Mouse (Mus musculus): Measurements from ENCODE around the gene Tbx20. TPM values are rescaled to one million over a fixed set of nuclear protein-coding genes. Genes with fewer than 3 reads are reported as not detected.

Tbx20 gene
- not detected for polyA plus RNA-seq (2012; fragmentation: generic; extraction: Trizol)
- long read RNA-seq, experiment 1 = 0 reads
- long read RNA-seq, experiment 2 = 0 reads

DNA sequence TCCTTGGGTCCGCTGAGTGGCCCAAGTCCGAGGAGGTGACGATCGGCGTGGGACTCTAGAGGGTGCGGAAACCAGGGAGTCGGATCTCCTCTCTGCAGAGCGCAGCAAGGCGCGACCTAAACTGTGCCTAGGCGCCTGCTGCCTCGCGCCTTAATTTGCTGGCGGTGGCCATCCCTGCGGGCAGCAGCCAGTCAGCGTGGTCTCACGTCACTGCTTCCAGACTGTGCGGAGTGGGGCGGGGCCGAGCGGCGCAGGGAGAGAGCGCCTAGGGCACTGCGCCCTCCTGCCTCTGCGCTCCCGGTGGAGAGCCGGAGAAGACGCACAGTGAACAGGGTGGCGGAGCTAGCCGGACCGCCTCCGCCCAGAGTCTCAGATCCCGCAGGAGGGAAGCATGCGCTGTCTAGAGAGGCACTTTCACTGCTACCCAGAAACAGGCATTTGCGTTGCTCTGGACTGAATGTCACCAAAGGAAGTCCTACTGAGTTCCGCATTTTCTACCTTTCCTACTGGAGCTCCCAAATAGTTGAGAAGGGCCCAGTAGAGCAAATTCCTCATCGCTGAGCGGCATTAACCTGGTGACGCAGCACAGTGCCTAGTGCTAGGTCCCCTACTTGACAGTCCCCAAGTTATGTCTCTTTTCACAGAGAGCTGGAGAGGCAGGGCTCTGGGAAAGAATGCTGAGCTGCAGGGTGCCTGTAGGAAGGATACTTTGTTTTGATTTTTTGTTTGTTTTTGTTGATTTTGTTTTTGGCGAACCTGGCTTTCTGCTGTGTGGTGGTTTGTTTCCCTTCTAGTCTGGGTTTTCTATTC is at the start of gene Tbx20:
Gene Tbx20 (minus strand): TSS at position 144 of the 810 bp plus-strand sequence.
- H3K79me3 ChIP-seq (ENCODE audit: low read depth) = no peaks in the 10 kb centered on the region
- TF ChIP-seq MYOG (IDR thresholded peaks at IDR 0.05; ENCODE audit: control insufficient read depth, extremely low read depth, insufficient read length) (no peak), MYOD1 (IDR thresholded peaks at IDR 0.05; ENCODE audit: control insufficient read depth, insufficient read length, low read depth) (no peak), CTCF (IDR thresholded peaks at IDR 0.05; ENCODE audit: control insufficient read depth, insufficient read depth, insufficient read length) (no peak), MAX (IDR thresholded peaks at IDR 0.05) (no peak), FOSL1 (IDR thresholded peaks at IDR 0.05; ENCODE audit: insufficient read depth, low read length, poor library complexity, severe bottlenecking) (no peak), USF1 (IDR thresholded peaks at IDR 0.05; ENCODE audit: low read depth) (no peak), CEBPB (IDR thresholded peaks at IDR 0.05; ENCODE audit: low read depth) (no peak)
- H3ac ChIP-seq (ENCODE audit: control insufficient read depth, insufficient read length, low read depth) = no peak within 1 kb of the TSS
- peaks cover 51% of the 10 kb centered on the region for H3K27me3 ChIP-seq (ENCODE audit: control insufficient read depth, insufficient read depth, insufficient read length)
- H3K4me3 ChIP-seq (ENCODE audit: insufficient read depth, poor library complexity, severe bottlenecking) = no peak within 1 kb of the TSS
- no peaks in the 10 kb centered on the region for H3K79me2 ChIP-seq (ENCODE audit: control insufficient read depth, insufficient read depth)
- no peaks in the 10 kb centered on the region for H3K36me3 ChIP-seq (ENCODE audit: control insufficient read depth, insufficient read depth)

DNA sequence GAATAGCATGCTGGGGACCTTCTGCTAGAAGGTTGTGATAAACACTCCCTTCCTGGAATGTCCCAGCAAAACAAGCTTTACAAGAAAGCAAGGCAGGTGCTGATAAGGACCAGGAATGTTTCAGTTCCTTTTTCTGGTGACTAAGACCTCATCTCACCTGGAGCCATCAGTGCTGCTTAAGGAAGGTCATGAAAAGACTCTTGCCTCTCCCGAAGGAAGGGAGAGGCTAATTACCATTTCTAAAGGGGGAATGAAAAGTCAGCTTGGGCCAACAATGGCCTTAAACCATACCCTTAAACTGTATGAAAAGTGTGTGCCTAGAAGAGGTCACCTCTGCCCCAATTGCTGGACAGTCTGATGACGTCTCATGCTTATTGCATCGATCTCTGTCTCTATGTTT is 44.4 kb upstream of the Tbx20 start:
- Histone ChIP-seq H3ac (ENCODE audit: control insufficient read depth, insufficient read length, low read depth) (no peak overlapping the region), H3K79me2 (ENCODE audit: control insufficient read depth, insufficient read depth) (no peaks in the 10 kb centered on the region), H3K27me3 (ENCODE audit: control insufficient read depth, insufficient read depth, insufficient read length) (no peaks in the 10 kb centered on the region), H3K79me3 (ENCODE audit: low read depth) (no peaks in the 10 kb centered on the region), H3K36me3 (ENCODE audit: control insufficient read depth, insufficient read depth) (no peaks in the 10 kb centered on the region), H3K4me3 (ENCODE audit: insufficient read depth, poor library complexity, severe bottlenecking) (no peak overlapping the region)
- no peak for TF ChIP-seq MYOD1 (IDR thresholded peaks at IDR 0.05; ENCODE audit: control insufficient read depth, insufficient read length, low read depth)
- TF ChIP-seq MYOG (IDR thresholded peaks at IDR 0.05; ENCODE audit: control insufficient read depth, extremely low read depth, insufficient read length) = no peak
- TF ChIP-seq USF1 (IDR thresholded peaks at IDR 0.05; ENCODE audit: low read depth) = no peak
- no peak for TF ChIP-seq MAX (IDR thresholded peaks at IDR 0.05)
- TF ChIP-seq FOSL1 (IDR thresholded peaks at IDR 0.05; ENCODE audit: insufficient read depth, low read length, poor library complexity, severe bottlenecking) = no peak
- TF ChIP-seq CTCF (IDR thresholded peaks at IDR 0.05; ENCODE audit: control insufficient read depth, insufficient read depth, insufficient read length) = no peak
- TF ChIP-seq CEBPB (IDR thresholded peaks at IDR 0.05; ENCODE audit: low read depth) = no peak

DNA sequence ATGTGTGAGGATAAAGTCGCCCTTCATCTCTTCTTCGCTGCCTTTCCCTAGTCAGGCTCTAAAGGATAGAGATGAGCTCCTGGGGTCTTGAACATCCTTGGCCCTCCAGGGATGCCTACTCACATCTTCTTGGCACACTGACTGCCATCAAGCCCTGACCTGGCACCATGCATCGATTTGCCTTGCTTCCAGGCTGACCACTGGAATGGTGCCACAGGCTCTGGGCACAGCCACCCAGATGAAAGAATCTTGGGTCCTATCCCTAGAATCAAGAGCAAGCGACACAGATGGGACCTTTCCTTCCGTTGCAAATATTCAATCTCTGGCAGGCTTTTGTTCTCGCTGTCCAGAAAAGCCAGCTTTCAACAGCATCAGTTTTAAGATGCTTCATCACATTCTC is 38.4 kb upstream of the Tbx20 start:
- no peak for TF ChIP-seq USF1 (IDR thresholded peaks at IDR 0.05; ENCODE audit: low read depth)
- no peak for TF ChIP-seq CTCF (IDR thresholded peaks at IDR 0.05; ENCODE audit: control insufficient read depth, insufficient read depth, insufficient read length)
- TF ChIP-seq MYOG (IDR thresholded peaks at IDR 0.05; ENCODE audit: control insufficient read depth, extremely low read depth, insufficient read length) = no peak
- no peak for TF ChIP-seq FOSL1 (IDR thresholded peaks at IDR 0.05; ENCODE audit: insufficient read depth, low read length, poor library complexity, severe bottlenecking)
- TF ChIP-seq MYOD1 (IDR thresholded peaks at IDR 0.05; ENCODE audit: control insufficient read depth, insufficient read length, low read depth) = no peak
- no peak for TF ChIP-seq CEBPB (IDR thresholded peaks at IDR 0.05; ENCODE audit: low read depth)
- no peak for TF ChIP-seq MAX (IDR thresholded peaks at IDR 0.05)
- Histone ChIP-seq H3K4me3 (ENCODE audit: insufficient read depth, poor library complexity, severe bottlenecking) (no peak overlapping the region), H3K79me2 (ENCODE audit: control insufficient read depth, insufficient read depth) (no peaks in the 10 kb centered on the region), H3K27me3 (ENCODE audit: control insufficient read depth, insufficient read depth, insufficient read length) (no peaks in the 10 kb centered on the region), H3K79me3 (ENCODE audit: low read depth) (no peaks in the 10 kb centered on the region), H3K36me3 (ENCODE audit: control insufficient read depth, insufficient read depth) (no peaks in the 10 kb centered on the region), H3ac (ENCODE audit: control insufficient read depth, insufficient read length, low read depth) (no peak overlapping the region)

- no peaks in the 10 kb centered on the region for H3K79me2 ChIP-seq (ENCODE audit: control insufficient read depth, insufficient read depth)
- H3ac ChIP-seq (ENCODE audit: control insufficient read depth, insufficient read length, low read depth) = no peak overlapping the region
- no peaks in the 10 kb centered on the region for H3K27me3 ChIP-seq (ENCODE audit: control insufficient read depth, insufficient read depth, insufficient read length)
- no peaks in the 10 kb centered on the region for H3K79me3 ChIP-seq (ENCODE audit: low read depth)
- H3K36me3 ChIP-seq (ENCODE audit: control insufficient read depth, insufficient read depth) = no peaks in the 10 kb centered on the region
- no peak overlapping the region for H3K4me3 ChIP-seq (ENCODE audit: insufficient read depth, poor library complexity, severe bottlenecking)
- TF ChIP-seq CTCF (IDR thresholded peaks at IDR 0.05; ENCODE audit: control insufficient read depth, insufficient read depth, insufficient read length) = no peak
- no peak for TF ChIP-seq USF1 (IDR thresholded peaks at IDR 0.05; ENCODE audit: low read depth)
- TF ChIP-seq CEBPB (IDR thresholded peaks at IDR 0.05; ENCODE audit: low read depth) = no peak
- no peak for TF ChIP-seq FOSL1 (IDR thresholded peaks at IDR 0.05; ENCODE audit: insufficient read depth, low read length, poor library complexity, severe bottlenecking)
- no peak for TF ChIP-seq MYOG (IDR thresholded peaks at IDR 0.05; ENCODE audit: control insufficient read depth, extremely low read depth, insufficient read length)
- no peak for TF ChIP-seq MAX (IDR thresholded peaks at IDR 0.05)
- TF ChIP-seq MYOD1 (IDR thresholded peaks at IDR 0.05; ENCODE audit: control insufficient read depth, insufficient read length, low read depth) = no peak
These were observed 18.0 kb upstream of the Tbx20 start for GRCm38 (mm10) chr9:24792110-24792509.

DNA sequence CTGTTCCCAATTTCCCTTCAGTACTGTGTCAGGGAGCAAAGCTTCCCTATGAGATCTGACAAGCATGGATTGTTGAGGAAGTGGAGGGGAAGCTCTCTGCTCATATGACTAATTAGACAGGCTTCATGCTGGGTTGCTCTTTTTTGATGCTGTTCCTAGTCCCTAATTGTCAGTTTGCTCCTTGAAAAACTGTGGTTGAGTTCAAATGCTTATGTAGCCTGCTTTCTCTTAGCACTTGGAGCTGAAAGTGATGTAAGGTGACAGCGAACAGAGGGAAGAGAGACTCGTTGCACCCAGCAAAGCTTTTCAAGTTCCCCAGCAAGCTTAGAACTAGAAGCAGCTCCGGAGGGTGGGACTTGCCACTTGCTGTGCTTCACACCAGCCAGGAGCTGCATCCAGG is 15.3 kb upstream of the Tbx20 start:
- no peaks in the 10 kb centered on the region for H3K36me3 ChIP-seq (ENCODE audit: control insufficient read depth, insufficient read depth)
- H3K79me3 ChIP-seq (ENCODE audit: low read depth) = no peaks in the 10 kb centered on the region
- H3K79me2 ChIP-seq (ENCODE audit: control insufficient read depth, insufficient read depth) = no peaks in the 10 kb centered on the region
- H3K4me3 ChIP-seq (ENCODE audit: insufficient read depth, poor library complexity, severe bottlenecking) = no peak overlapping the region
- H3K27me3 ChIP-seq (ENCODE audit: control insufficient read depth, insufficient read depth, insufficient read length) = no peaks in the 10 kb centered on the region
- TF ChIP-seq MYOD1 (IDR thresholded peaks at IDR 0.05; ENCODE audit: control insufficient read depth, insufficient read length, low read depth) (no peak), FOSL1 (IDR thresholded peaks at IDR 0.05; ENCODE audit: insufficient read depth, low read length, poor library complexity, severe bottlenecking) (no peak), USF1 (IDR thresholded peaks at IDR 0.05; ENCODE audit: low read depth) (no peak), CEBPB (IDR thresholded peaks at IDR 0.05; ENCODE audit: low read depth) (no peak), MYOG (IDR thresholded peaks at IDR 0.05; ENCODE audit: control insufficient read depth, extremely low read depth, insufficient read length) (no peak), MAX (IDR thresholded peaks at IDR 0.05) (no peak), CTCF (IDR thresholded peaks at IDR 0.05; ENCODE audit: control insufficient read depth, insufficient read depth, insufficient read length) (no peak)
- no peak overlapping the region for H3ac ChIP-seq (ENCODE audit: control insufficient read depth, insufficient read length, low read depth)
